Mouse (Mus musculus) thymus, postnatal 14 days (tissue): ENCODE results near the gene 1190005I06Rik.

Experiments
- DNase-seq: peaks from one replicate; pipeline ENCODE4 v3.0.0; 2021

1190005I06Rik gene

DNA sequence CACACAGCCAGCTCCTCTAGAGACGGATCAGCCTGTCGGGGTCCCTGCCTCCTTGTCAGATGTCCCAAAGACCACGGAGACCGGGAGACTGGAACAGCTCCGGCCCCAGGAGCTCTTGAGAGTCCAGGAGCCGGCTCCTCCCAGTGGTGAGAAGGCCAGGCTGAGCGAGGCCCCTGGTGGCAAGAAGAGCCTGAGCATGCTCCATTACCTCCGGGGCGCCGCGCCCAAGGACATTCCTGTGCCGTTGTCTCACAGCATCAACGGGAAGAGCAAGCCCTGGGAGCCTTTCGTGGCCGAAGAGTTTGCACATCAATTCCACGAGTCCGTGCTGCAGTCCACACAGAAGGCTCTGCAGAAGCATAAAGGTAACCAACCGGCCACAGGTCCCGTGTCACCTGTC lies 72.5 kb downstream of the 1190005I06Rik start:
- no peak for DNase-seq

DNA sequence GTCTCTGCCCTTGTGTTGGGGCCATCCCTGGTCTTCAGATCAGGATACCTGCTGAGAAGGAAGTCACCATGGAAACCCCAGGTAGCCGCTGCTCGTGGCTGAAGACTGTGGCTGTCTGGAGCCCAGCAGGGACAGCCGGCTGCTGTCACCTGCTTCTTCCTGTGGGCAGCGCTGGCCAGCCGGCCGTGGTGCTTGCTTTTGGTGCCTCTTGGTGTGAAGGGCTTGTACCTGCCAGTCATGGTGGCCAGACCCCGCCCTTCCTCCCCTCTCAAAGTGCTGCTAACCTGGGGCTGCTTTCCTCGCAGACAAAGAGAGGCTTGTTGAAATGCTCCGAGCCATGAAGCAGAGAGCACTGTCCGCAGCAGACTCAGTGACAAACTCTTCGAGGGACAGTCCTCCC lies 73.6 kb downstream of the 1190005I06Rik start:
- no peak for DNase-seq

- DNase-seq = no peak
Measured at GRCm38 (mm10) chr8:120572534-120572933, 74.9 kb downstream of the 1190005I06Rik start.

GRCm38 (mm10) chr8:120571561-120571960 lies 75.9 kb downstream of the 1190005I06Rik start:
- DNase-seq = no peak

GRCm38 (mm10) chr8:120569939-120570715 lies 77.3 kb downstream of the 1190005I06Rik start:
- peak; percentile 84 for DNase-seq

DNA sequence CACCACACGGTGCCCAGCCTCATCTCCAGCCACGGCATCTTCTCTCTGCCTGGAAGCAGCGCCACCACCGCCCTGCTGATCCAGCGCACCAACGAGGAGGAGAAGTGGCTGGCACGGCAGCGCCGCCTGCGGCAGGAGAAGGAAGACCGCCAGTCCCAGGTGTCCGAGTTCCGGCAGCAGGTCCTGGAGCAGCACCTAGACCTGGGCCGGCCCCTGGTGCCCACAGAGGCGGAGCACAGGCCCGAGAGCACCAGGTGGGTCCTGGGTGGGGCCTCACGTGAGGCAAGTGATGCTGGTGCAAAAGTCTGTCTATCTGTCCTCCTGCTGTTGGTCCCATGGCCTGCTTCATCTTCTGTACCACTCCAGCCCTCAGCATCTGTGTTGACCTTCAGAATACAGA lies 78.3 kb downstream of the 1190005I06Rik start:
- DNase-seq = no peak

DNA sequence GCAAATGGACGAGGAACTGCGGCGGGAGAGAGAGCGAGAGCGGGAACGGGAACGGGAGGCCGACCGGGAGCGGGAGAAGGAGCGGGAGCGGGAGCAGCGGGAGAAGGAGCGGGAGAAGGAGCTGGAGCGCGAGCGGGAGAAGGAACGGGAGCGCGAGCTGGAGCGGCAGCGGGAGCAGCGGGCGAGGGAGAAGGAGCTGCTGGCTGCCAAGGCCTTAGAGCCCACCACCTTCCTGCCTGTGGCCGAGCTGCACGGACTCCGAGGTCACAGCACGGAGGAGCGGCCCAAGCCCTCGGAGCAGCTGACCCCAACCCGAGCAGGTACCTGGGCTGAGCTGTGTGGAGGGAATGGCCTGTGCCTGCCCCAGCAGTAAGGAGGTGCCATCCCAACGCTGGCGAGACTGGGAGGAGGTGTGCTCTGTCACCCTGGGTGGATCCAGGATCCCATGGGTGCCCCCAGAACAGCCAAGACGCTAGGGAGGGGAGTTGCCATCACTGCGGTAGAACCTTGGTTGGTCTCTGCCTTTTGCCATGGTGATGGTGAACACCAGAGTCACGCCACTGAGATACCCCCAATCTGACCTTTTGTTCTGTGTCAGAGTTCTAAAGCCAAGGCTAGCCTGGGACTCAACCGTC lies 79.2 kb downstream of the 1190005I06Rik start:
- DNase-seq = no peak

DNA sequence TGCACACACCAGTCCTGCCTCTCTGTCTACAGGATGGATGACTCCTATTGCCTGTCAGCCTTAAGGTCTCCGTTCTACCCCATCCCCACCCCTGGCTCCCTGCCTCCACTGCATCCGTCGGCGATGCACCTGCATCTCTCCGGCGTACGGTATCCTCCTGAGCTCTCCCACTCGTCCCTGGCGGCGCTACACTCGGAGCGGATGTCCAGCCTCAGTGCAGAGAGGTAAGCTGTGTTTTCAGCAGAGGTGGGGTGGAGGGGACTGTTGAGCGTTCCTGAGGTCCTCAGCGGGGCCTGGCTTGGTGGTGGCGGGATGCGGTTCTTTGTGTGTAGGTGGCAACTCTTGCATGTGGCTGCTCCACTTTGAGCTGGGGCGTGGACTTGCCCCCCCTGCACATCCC lies 79.7 kb downstream of the 1190005I06Rik start:
- DNase-seq = no peak

GRCm38 (mm10) chr8:120566681-120567080 lies 80.8 kb downstream of the 1190005I06Rik start:
- DNase-seq = no peak

DNA sequence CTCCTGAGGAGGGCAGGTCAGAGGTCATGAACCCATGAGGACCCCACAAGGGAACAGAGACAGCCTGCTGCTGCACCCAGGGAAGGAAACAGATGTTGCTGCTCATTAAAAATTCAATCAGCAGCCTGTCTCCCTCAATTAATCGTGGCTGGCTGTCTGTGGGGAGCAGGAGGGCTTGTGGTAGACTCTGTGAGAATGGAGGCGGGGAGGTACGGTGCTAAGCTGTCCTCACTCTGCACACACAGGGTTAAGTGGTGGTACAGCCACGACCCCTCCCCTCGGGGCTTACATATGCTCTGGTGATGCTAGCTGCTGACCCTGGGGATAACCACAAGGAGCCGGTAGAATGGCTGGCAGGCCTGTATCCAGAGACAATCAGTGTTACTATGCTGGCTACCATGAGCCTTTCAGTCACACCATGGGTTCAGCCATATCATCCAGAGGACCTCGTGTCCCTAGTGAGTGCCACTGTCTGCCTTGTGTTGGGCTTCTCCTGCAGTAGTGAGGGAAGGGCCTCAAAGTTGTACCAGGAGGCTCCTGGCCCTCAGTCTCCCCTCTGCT lies 82.2 kb downstream of the 1190005I06Rik start:
- no peak for DNase-seq

DNA sequence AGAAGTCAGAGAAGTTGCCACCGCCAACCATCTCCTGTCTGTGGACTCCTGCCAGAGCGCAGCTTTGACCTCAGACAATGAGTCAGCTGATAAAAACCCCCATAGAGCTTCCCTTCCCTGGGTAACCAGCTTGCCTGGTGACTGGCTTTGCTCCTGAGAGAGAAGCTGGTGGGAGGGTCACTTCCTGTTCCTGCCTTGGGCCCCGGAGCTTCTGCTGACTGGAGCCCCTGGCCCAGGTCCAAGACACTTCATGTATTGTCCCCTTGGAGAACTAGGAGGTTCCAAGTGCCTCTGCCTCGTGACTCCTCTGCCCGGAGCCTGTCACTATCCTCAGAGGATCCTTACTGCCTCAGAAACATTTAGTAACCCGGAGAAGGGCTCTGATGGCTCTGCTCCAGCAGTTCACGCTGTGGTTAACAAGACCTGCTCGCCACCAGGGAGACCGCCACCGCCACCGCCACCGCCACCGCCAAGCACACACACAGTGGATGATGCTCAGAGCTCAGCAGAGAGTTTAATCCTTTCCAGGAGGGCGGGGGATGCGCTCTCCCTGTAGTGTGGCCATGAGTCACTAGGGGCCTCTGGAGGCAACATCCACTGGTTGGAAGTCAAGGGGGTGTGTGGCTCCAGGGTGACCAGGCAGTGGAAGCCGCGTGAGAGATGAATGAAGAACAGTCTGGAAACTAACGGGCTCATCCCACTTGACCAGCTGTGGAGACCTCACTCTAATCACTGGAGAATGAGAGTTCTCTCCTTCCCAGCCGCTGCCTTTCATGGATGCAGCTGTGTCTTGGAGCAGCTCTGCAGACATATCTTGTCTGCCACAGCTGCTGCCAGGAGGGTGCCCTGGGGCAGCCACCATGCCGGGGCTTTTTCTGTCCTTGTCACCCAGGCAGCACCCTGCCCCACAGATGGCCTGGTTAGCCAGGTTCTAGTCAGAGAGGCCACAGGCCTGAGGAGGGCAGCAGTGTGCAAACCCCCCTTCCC lies 83.3 kb downstream of the 1190005I06Rik start:
- DNase-seq = no peak

DNA sequence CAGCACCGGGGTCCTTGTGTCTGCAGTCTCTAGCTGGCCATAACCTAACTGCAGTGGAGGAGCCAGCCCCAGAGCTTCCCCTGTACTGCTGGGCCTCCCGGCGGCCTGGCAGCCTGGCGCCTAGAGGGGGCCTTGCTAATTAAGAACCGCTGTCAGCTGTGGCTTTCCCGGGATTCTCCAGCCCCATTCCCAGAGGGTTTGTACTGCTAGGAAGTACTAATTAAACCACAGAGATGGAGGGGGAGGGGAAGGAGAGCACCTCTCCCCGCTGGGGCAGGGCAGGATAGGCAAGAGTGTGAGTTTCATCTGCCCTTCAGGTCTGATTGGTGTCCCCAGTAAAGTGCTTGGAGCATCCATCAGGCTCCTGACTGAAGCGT lies 84.1 kb downstream of the 1190005I06Rik start:
- no peak for DNase-seq

GRCm38 (mm10) chr8:120562680-120563347 lies 84.6 kb downstream of the 1190005I06Rik start:
- no peak for DNase-seq

DNA sequence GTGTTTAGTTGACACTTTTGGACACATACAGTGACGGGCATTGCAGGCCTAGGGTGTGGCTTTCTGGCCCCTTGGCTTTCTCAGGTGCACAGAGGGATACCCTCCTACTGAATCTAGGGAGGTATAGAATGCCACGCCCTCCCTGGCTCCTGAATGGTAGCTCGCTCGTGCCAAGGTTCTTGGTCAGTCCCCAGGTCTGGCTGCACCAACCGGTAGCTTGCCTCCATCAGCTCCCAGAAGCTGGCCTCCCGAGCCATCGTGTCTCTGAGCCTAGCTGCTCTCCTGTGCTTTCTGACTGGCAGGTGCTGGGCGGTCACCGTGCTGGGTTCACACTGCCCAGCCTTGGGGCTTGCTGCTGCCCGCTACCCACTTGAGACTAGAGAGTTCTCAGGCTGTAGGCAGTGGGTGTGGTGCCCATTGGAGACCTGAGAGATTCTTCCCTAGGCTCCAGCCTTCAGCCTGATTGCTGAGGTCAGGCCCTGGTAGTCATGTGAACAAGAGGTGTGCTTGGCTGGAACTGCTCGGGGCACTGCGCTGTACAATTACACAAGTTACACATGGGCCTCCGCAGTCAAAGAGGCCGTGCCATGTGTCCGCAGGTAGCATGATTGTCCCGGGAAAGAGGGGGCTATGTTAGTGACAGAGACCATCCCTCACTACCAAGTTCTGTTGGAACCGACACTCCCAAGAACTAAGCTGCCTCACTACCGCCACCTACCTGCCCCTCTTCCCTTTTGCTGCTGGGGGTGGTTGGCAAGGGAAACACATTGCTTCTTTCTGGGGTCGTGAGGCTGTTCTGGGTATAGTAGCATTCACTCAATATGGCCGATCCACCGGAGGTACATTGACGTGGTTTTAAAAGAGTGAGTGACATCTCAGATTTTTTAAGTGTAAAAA lies 85.6 kb downstream of the 1190005I06Rik start:
- peak; percentile 78 for DNase-seq

- no peak for DNase-seq
Measured at GRCm38 (mm10) chr8:120560535-120560934, 86.9 kb downstream of the 1190005I06Rik start.

GRCm38 (mm10) chr8:120559654-120560053 lies 87.8 kb downstream of the 1190005I06Rik start:
- DNase-seq = no peak
